Mouse (Mus musculus) heart, postnatal 0 days (tissue): ENCODE measurements around the gene 4933405L10Rik. TPM values are rescaled to one million over a fixed set of nuclear protein-coding genes. Genes with fewer than 3 reads are reported as not detected.

Experiments
- ATAC-seq: fragments of 200-750 bp; cut with Nextera tagmentation; 2 replicates; pipeline ENCODE4 v1.8.0; 2017; ENCODE audit warnings: low read depth, moderate number of reproducible peaks, moderate library complexity; ENCODE audit not compliant: insufficient read depth
- DNase-seq: peaks from one replicate; pipeline ENCODE4 v3.0.0-alpha.2; 2016; ENCODE audit warnings: low spot score
- H3K27ac ChIP-seq: fragments of 300-500 bp; sonication (generic); 2 replicates; pipeline ENCODE4 v1.5.1; 2014; ENCODE audit warnings: low read depth, mild to moderate bottlenecking
- H3K27me3 ChIP-seq: fragments of 300-500 bp; sonication (generic); 2 replicates; pipeline ENCODE4 v1.6.1; 2014; ENCODE audit warnings: low read length, mixed read lengths; ENCODE audit not compliant: control insufficient read depth, insufficient read depth
- H3K36me3 ChIP-seq: fragments of 300-500 bp; sonication (generic); replicated peaks from 2 replicates; pipeline ENCODE4 v1.6.1; 2014; ENCODE audit warnings: low read length, mixed read lengths; ENCODE audit not compliant: control insufficient read depth, insufficient read depth
- H3K4me1 ChIP-seq: fragments of 300-500 bp; sonication (generic); 2 replicates; pipeline ENCODE4 v1.6.1; 2014; ENCODE audit warnings: antibody characterized with exemption; ENCODE audit not compliant: control insufficient read depth, insufficient read depth
- H3K4me2 ChIP-seq: fragments of 300-500 bp; sonication (generic); 2 replicates; pipeline ENCODE4 v1.6.1; 2014; ENCODE audit warnings: low read depth, mild to moderate bottlenecking, low read length, moderate library complexity
- H3K4me3 ChIP-seq: fragments of 300-500 bp; sonication (generic); 2 replicates; pipeline ENCODE4 v1.5.1; 2014; ENCODE audit warnings: low read depth, low read length
- H3K9ac ChIP-seq: fragments of 300-500 bp; sonication (generic); replicated peaks from 2 replicates; pipeline ENCODE4 v1.6.1; 2014; ENCODE audit warnings: low read depth, low read length, mixed read lengths
- H3K9me3 ChIP-seq: fragments of 300-500 bp; sonication (generic); replicated peaks from 2 replicates; pipeline ENCODE4 v1.6.1; 2016; ENCODE audit warnings: low read length; ENCODE audit not compliant: control insufficient read depth
- CTCF ChIP-seq: IDR thresholded peaks from 2 replicates; pipeline ENCODE4 v1.5.1; 2016; ENCODE audit warnings: antibody characterized with exemption, control low read depth, low read depth
- EP300 ChIP-seq: IDR thresholded peaks from 2 replicates; pipeline ENCODE4 v1.6.1; 2016; ENCODE audit warnings: antibody characterized with exemption, low read depth
- WGBS: fragments of 180-500 bp; shearing (Covaris S2); extraction: QIAGEN DNeasy Blood & Tissue Kit; methylation state at CpG from one replicate; pipeline ENCODE4 v1.1.7; 2014; 5-methylcytosine and 5-hydroxymethylcytosine counted together
- polyA plus RNA-seq: library from polyadenylated mRNA; unstranded; fragments of >200 nt; fragmentation: Nextera tagmentation; extraction: Ambion mirVana; gene quantifications from 2 replicates; pipeline ENCODE4 v1.2.1, GENCODE M21; 2015
- total RNA-seq: library from RNA; depleted of rRNA; stranded (reverse); fragments of >200 nt; gene quantifications from 2 replicates; pipeline ENCODE4 v1.2.3, GENCODE M21; 2014; ENCODE audit warnings: low replicate concordance

4933405L10Rik gene
- total and polyA plus RNA-seq, 2 experiments from 2014 or later: not detected

DNA sequence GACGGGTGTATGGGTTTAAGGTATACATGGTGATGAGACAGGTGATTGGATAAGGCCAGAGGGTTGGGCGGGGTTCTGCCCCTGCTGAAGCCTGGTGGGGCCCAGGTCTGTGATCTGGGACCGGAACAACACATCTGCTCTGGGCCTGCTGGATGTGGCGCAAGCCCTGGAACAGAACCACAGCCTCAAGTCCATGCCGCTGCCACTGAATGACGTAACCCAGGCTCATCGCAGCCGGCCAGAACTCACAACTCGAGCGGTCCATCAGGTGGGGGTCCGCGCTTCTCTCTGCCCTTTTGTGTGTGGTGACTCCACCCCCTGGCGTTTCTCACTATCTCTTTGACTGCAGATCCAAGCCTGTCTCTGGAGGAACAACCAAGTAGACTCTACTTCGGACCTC, 16.5 kb upstream of the 4933405L10Rik start:
- WGBS: 65% methylated on average over 14 of the region's 14 CpGs
- Histone ChIP-seq H3K27ac (no peak overlapping the region), H3K36me3 (no peaks in the 10 kb centered on the region), H3K4me1 (peaks cover 6% of the 10 kb centered on the region), H3K9ac (no peak overlapping the region), H3K4me3 (no peak overlapping the region), H3K9me3 (0 out of 2 replicates have a peak, but pooled peaks cover 6% of the 10 kb centered on the region), H3K27me3 (peaks cover 19% of the 10 kb centered on the region; the same call in 1 of the 2 replicates), H3K4me2 (no peak overlapping the region)
- no peak for DNase-seq
- no peak for ATAC-seq
- TF ChIP-seq CTCF (no peak), EP300 (no peak)

DNA sequence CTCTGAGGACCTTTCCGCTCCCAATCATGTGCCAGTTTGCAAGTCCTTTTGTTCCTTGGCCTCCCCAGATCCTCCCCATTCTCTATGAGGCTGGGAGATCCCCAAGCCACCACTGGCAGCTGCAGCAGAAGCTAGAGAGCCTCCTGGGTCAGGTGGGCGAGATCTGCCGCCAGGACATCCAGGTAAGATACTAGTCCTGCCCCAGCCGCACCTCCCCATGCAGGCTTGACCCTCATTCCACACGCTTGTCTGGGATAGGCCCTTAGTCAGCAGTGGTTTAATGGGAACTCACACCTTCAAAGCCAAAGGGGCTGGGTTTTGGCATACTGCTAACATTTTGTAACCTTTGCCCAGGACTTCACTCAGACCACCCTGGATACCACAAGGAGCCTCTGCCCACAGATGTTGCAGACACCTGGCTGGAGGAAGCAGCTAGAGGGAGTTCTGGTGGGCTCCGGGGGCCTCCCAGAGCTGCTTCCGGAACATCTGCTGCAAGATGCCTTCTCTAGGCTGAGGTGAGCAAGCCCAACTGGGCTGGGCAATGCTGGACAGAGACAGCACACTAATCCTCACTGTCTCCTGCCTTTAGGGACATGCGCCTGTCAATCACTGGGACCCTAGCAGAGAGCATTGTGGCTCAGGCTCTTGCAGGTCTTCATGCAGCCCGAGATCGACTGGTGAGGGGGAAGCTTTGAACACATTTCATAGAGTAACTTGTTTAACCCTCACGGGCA, 14.8 kb upstream of the 4933405L10Rik start:
- H3K9ac ChIP-seq: no peak overlapping the region
- 91% methylated on average over 11 of the region's 11 CpGs for WGBS
- H3K4me1 ChIP-seq: peaks cover 6% of the 10 kb centered on the region
- TF ChIP-seq CTCF (no peak), EP300 (no peak)
- H3K9me3 ChIP-seq: 0 out of 2 replicates have a peak, but pooled peaks cover 6% of the 10 kb centered on the region
- no peak overlapping the region for H3K4me3 ChIP-seq
- H3K4me2 ChIP-seq: no peak overlapping the region
- DNase-seq: no peak
- peaks cover 10% of the 10 kb centered on the region for H3K36me3 ChIP-seq
- peaks cover 19% of the 10 kb centered on the region; the same call in 1 of the 2 replicates for H3K27me3 ChIP-seq
- no peak for ATAC-seq
- H3K27ac ChIP-seq: no peak overlapping the region

DNA sequence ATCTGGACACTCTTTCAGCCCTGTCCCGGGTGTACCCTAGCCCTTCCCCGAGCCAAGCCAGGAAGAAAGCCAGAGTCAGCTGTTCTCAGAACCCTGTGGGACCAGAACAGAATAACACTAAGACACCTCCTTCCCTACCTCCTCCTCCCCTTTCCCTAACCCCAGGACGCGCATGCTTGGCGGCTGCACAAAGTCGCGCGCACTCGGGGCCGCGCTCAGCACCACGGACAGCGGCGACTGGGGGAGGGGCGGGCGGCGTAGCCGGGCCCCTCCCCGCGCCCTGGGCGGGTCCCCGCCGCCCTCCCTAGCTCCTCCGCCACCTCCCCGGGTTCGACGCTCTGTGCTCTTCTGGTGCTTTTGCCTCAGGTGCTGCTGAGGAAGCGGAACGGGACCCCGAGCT, 13.8 kb upstream of the 4933405L10Rik start:
- 13% methylated on average over 16 of the region's 30 CpGs for WGBS
- peaks cover 21% of the 10 kb centered on the region for H3K36me3 ChIP-seq
- peak overlapping the region; percentile 40 for H3K4me3 ChIP-seq
- peaks cover 6% of the 10 kb centered on the region for H3K4me1 ChIP-seq
- no peak overlapping the region for H3K9ac ChIP-seq
- DNase-seq: no peak
- H3K27me3 ChIP-seq: peaks cover 19% of the 10 kb centered on the region; the same call in 1 of the 2 replicates
- peak; percentile 70 for ATAC-seq
- peak overlapping the region; percentile 65 for H3K4me2 ChIP-seq
- no peak overlapping the region for H3K27ac ChIP-seq
- TF ChIP-seq CTCF (no peak), EP300 (no peak)
- 0 out of 2 replicates have a peak, but pooled peaks cover 6% of the 10 kb centered on the region for H3K9me3 ChIP-seq

DNA sequence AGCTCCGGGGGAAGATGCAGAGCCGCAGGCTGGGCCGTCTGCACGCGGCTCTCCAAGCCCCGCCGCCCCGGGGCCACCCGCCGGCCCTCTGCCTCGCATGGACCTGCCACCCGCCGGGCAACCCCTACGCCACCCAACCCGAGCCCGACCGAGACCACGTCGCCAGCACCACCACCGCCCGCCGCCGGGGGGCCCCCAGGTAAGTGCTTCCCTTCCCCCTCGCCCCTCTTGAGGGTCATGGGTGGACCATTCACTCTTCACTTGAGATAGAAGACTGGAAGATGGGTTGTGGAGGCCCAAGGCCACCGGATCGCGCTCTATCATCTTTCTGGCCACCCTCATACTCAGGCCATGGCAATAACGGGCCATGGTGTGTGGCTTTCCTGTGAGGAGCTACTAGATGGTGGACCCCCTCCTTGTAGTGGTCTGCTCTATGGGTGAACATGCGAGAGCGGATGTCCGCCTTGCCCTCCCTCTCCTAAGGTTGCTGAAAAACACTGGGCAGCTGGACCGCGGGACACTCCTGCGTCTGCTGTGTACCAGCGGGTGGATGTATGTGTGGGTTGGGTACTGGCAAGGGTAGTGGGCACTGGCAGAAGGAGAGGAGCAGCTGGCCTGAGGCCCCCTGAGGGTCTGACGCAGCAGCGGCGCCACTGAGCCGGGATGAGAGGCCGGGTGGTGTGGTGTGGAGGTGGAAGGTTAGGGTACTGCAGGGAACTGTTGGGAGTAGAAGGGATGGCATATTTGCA, 13.2 kb upstream of the 4933405L10Rik start:
- DNase-seq (no peak), ATAC-seq (peak; percentile 16; the same call in 1 of the 2 replicates)
- Histone ChIP-seq H3K4me3 (peak overlapping the region; percentile 40), H3K36me3 (peaks cover 24% of the 10 kb centered on the region), H3K9ac (no peak overlapping the region), H3K9me3 (0 out of 2 replicates have a peak, but pooled peaks cover 6% of the 10 kb centered on the region), H3K27ac (no peak overlapping the region), H3K27me3 (peaks cover 19% of the 10 kb centered on the region; the same call in 1 of the 2 replicates), H3K4me2 (peak overlapping the region; percentile 65), H3K4me1 (peaks cover 6% of the 10 kb centered on the region)
- 10% methylated on average over 40 of the region's 40 CpGs for WGBS
- no peak for TF ChIP-seq EP300
- TF ChIP-seq CTCF: no peak; the same call in 1 of the 2 replicates

DNA sequence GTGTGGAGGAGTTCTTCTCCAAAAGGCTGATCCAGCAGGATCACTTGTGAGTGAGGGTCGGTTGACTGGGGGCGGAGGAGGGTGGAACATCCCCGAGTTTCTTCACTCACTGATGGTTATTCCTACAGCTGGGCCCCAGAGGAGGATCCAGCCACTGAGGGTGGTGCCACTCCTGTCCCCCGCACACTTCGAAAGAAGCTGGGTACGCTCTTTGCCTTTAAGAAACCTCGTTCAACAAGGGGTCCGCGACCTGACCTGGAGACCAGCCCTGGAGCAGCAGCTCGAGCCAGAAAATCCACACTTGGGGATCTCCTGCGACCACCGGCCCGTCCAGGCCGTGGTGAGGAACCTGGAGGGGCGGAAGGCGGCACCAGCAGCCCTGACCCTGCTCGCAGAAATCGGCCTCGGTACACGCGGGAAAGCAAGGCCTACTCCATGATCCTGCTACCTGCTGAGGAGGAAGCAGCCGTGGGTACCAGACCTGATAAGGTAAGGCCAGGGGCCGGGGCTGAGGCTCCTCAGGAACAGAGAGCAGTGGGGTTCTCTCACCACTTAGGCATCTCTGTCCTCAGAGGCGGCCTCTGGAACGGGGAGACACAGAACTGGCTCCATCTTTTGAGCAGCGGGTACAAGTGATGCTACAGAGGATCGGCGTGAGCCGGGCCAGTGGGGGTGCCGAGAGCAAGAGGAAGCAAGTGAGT, 12.2 kb upstream of the 4933405L10Rik start:
- peaks cover 16% of the 10 kb centered on the region; the same call in 1 of the 2 replicates for H3K27me3 ChIP-seq
- DNase-seq (no peak), ATAC-seq (no peak)
- H3K4me1 ChIP-seq: peaks cover 10% of the 10 kb centered on the region
- H3K27ac ChIP-seq: no peak overlapping the region
- no peak overlapping the region for H3K4me2 ChIP-seq
- no peak overlapping the region for H3K4me3 ChIP-seq
- TF ChIP-seq CTCF (no peak), EP300 (no peak)
- no peak overlapping the region for H3K9ac ChIP-seq
- 0 out of 2 replicates have a peak, but pooled peaks cover 6% of the 10 kb centered on the region for H3K9me3 ChIP-seq
- H3K36me3 ChIP-seq: peaks cover 24% of the 10 kb centered on the region
- 68% methylated on average over 30 of the region's 30 CpGs for WGBS
